Mouse (Mus musculus) right cerebral cortex, adult 2 months (tissue): ENCODE data around the gene Acta1.

Experiments
- DNase-seq, 2 experiments: peaks; one replicate each; pipeline ENCODE4 v3.0.0; 2021 to 2022; ENCODE audit warnings: low spot score in 2 of 2

Gene Acta1

DNA sequence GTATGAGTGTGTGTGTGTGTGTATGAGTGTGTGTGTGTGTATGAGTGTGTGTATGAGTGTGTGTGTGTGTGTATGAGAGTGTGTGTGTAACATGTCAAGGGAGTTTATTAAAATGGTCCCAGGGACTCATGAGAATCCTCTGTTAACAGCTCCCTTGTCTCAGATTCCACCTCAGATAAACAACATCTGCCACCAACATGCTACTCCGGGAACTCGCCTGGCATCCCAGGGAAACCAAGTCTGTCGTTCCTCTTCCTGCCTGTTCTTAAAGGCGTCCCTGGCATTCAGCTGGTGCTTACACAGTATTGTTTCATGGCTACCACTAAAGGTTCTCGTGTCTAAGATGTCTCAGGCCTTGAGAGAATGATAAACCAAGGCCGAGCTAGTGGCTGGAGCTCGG lies 50.2 kb downstream of the Acta1 start:
- no peak for DNase-seq

DNA sequence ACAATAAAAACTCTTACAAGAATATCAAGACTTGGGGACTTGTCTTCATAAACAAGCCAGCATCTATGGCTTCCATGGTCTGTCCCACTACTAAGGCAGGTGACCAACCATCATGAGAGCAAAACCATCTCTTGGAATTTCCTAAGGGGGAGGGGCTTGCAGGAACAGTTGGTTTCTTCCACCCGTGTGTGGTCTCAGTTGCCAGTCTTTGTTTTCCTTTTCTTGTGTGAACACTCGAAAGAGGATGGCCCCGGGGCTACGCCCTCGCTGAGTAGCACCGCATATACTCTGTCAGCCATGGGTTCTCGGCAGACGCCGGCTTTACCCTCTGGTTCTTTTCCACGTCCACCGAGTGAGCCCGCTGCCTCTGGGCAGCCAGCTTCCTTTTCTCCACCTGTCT lies 52.5 kb downstream of the Acta1 start:
- no peak for DNase-seq
